Mouse (Mus musculus) limb, embryonic 12.5 days (tissue): ENCODE results near the gene 1520401A03Rik. TPM values are rescaled to one million over a fixed set of nuclear protein-coding genes. Genes with fewer than 3 reads are reported as not detected.

Experiments used
- ATAC-seq: fragments of 200-750 bp; cut with Nextera tagmentation; 2 replicates; pipeline ENCODE4 v1.8.0; 2017; ENCODE audit warnings: low read depth, moderate TSS enrichment; ENCODE audit not compliant: insufficient number of reproducible peaks, insufficient read depth, low FRiP score, low TSS enrichment
- H3K27ac ChIP-seq: fragments of 300-500 bp; sonication (generic); 2 replicates; pipeline ENCODE4 v1.5.1; 2016; ENCODE audit warnings: mild to moderate bottlenecking, moderate library complexity
- H3K27me3 ChIP-seq: fragments of 300-500 bp; sonication (generic); 2 replicates; pipeline ENCODE4 v1.6.1; 2016; ENCODE audit warnings: mild to moderate bottlenecking, moderate library complexity
- H3K36me3 ChIP-seq: fragments of 300-500 bp; sonication (generic); 2 replicates; pipeline ENCODE4 v1.6.1; 2016; ENCODE audit warnings: mild to moderate bottlenecking, moderate library complexity
- H3K4me1 ChIP-seq: fragments of 300-500 bp; sonication (generic); replicated peaks from 2 replicates; pipeline ENCODE4 v1.6.1; 2016
- H3K4me2 ChIP-seq: fragments of 300-500 bp; sonication (generic); 2 replicates; pipeline ENCODE4 v1.6.1; 2016; ENCODE audit warnings: mild to moderate bottlenecking, moderate library complexity
- H3K4me3 ChIP-seq: fragments of 300-500 bp; sonication (generic); replicated peaks from 2 replicates; pipeline ENCODE4 v1.5.1; 2016; ENCODE audit warnings: mild to moderate bottlenecking
- H3K9ac ChIP-seq: fragments of 300-500 bp; sonication (generic); replicated peaks from 2 replicates; pipeline ENCODE4 v1.6.1; 2016; ENCODE audit warnings: mild to moderate bottlenecking, moderate library complexity
- H3K9me3 ChIP-seq: fragments of 300-500 bp; sonication (generic); 2 replicates; pipeline ENCODE4 v1.6.1; 2016; ENCODE audit warnings: mild to moderate bottlenecking, moderate library complexity
- WGBS: fragments of 180-500 bp; shearing (Covaris S2); methylation state at CpG from one replicate; pipeline ENCODE4 v1.1.7; 2016; 5-methylcytosine and 5-hydroxymethylcytosine counted together
- polyA plus RNA-seq: library from polyadenylated mRNA; unstranded; fragments of >200 nt; fragmentation: Nextera tagmentation; extraction: Ambion mirVana; gene quantifications from 2 replicates; pipeline ENCODE4 v1.2.1, GENCODE M21; 2016

The 1520401A03Rik gene
- polyA plus RNA-seq, 1 experiment from 2014 or later: 1.8 TPM

DNA sequence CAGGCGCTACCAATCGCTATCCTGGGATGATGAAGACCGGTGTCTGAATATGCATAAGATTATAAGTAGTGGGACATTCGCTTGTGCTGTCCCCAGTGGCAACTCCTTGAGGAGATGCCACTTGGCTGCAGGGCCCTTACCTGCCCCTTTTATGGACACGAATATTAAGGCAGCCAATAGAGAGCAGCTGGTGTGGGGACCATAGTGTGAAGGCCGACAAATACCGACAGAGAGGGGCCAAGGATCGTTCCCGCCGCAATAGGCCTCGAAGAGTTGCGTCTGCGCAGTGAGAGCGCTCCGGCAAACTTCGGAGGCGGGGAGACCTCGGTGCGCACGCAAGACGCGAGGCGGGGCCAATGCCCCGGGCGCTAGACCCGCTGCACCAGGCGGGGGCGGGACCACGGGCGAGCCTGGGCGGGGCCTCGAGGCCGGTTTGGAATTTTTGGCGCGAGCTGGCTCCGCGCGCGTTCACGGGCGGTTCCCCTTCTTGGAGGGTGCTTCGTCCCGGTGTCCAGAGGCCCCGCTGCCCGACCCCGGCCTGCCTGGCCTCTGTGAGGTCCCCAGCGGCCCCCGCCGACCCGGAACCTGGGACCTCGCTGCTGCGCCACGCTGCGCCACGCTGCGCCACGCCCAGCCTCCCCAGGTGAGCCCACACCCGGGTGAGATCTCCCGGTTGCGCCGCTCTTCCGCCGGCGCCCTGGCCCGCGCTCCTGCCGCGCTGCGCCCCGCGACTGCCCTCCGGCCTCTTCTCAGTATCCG is 3.6 kb upstream of the 1520401A03Rik start, which contains the start of gene Pkmyt1:
Gene Pkmyt1 (plus strand): TSS at position 338 of the 759 bp plus-strand sequence.
- ATAC-seq: peak; percentile 90
- peaks cover 13% of the 10 kb centered on the region for H3K4me1 ChIP-seq
- no peaks in the 10 kb centered on the region for H3K36me3 ChIP-seq
- peak within 1 kb of the TSS; percentile 78 for H3K9ac ChIP-seq
- H3K9me3 ChIP-seq: no peaks in the 10 kb centered on the region
- H3K27ac ChIP-seq: peak within 1 kb of the TSS; percentile 71
- H3K4me2 ChIP-seq: peak within 1 kb of the TSS; percentile 81
- H3K4me3 ChIP-seq: peak within 1 kb of the TSS; percentile 88
- 2% methylated on average over 73 of the region's 73 CpGs for WGBS
- H3K27me3 ChIP-seq: no peaks in the 10 kb centered on the region

DNA sequence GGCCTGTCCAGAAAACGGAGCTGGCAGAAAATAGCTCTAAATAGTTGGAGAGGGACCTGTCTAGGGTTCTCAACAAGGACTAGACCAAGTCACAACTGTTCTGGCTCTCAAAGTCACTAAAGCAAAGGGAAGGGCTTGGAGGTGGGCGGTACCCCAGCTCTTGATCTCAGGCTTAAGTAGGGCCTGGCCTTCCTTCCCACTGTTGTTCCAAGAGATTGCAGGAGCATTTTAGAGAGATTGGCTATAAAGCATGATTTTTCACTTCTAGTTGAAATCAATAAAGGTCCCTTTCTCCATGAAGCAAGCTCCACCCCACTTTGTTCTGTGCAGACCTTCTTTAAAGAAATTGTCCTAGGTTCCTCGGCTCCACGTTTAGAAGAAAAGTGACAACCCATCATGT is 2.9 kb upstream of the 1520401A03Rik start:
- ATAC-seq: no peak
- H3K27me3 ChIP-seq: peaks cover 5% of the 10 kb centered on the region; the same call in 1 of the 2 replicates
- H3K4me1 ChIP-seq: peaks cover 13% of the 10 kb centered on the region
- H3K4me3 ChIP-seq: peak overlapping the region; percentile 88
- peak overlapping the region; percentile 73 for H3K9ac ChIP-seq
- H3K9me3 ChIP-seq: no peaks in the 10 kb centered on the region
- H3K36me3 ChIP-seq: no peaks in the 10 kb centered on the region
- peak overlapping the region; percentile 71 for H3K27ac ChIP-seq
- WGBS: 59% methylated on average over 4 of the region's 4 CpGs
- H3K4me2 ChIP-seq: peak overlapping the region; percentile 81

DNA sequence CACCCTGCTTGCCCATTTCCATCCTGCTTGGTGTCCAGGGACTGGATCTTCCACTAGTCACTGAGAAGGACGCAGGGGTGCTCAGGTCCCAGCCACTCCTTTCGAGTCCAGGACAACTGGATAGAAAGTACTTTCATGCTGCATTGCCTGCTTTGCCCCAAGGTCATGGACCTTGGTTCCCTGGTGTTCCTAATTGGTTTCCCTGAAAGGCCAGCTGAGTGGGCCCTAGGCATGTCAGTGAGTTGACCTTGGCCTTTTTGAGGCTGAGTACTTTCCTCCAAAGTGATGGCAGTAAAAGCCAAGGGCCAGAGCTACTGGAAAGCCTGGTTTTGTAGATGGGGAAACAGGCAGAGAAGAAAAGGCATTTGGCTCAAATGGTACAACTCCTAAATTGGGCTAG is 697 bp downstream of the 1520401A03Rik start:
- ATAC-seq: no peak
- peaks cover 8% of the 10 kb centered on the region for H3K4me1 ChIP-seq
- no peak overlapping the region for H3K9ac ChIP-seq
- H3K36me3 ChIP-seq: no peaks in the 10 kb centered on the region
- no peaks in the 10 kb centered on the region for H3K9me3 ChIP-seq
- no peak overlapping the region for H3K4me3 ChIP-seq
- H3K27me3 ChIP-seq: peaks cover 9% of the 10 kb centered on the region
- H3K4me2 ChIP-seq: no peak overlapping the region
- H3K27ac ChIP-seq: no peak overlapping the region
- WGBS: 87% methylated on average over 2 of the region's 2 CpGs

DNA sequence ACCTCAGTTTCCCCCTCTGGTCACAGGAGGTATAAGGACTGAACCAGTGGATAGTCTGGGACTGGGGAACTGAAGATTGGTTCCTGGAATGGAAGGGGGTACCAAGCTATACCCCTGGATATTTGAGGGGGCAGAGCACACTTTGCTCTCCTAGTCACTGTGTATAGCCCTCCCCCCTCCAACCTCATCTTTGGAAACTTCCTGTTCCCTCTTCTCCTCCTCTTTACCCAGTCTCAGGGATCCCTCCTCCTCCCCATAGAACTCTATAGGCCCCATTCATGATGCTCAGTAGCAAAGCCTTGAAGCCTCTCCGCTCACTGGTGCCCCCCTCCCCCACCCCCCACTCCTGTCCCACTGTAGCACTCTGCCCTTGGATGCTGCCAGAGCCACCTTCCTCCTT is 3.1 kb downstream of the 1520401A03Rik start:
- Histone ChIP-seq H3K4me2 (no peak overlapping the region), H3K36me3 (no peaks in the 10 kb centered on the region), H3K9ac (no peak overlapping the region), H3K9me3 (no peaks in the 10 kb centered on the region), H3K4me1 (no peaks in the 10 kb centered on the region), H3K27ac (no peak overlapping the region), H3K4me3 (no peak overlapping the region), H3K27me3 (peaks cover 10% of the 10 kb centered on the region)
- WGBS: 13% methylated on average over 1 of the region's 1 CpGs
- no peak for ATAC-seq

DNA sequence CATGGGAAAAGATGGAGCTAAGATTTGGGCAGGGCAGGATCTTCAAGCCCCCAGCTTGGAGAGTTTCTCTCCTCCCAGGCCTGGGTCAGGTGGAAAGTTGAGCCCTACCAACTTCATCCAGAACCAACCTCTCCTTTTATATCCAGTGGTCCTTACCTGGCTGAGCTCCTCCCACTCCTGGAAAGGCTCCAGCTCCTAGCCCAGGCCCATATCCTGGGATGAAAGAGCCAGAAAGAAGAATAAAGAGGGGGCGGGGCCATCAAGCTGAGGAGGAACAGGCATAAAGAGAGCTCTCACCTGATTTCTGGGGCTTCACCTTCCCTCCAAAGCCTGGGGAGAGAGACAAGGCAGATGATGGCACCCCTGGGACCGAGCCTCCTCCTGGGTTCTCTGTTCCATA is 5.6 kb downstream of the 1520401A03Rik start:
- H3K36me3 ChIP-seq: no peaks in the 10 kb centered on the region
- 72% methylated on average over 2 of the region's 2 CpGs for WGBS
- no peak for ATAC-seq
- no peak overlapping the region for H3K4me2 ChIP-seq
- no peak overlapping the region for H3K4me3 ChIP-seq
- no peaks in the 10 kb centered on the region for H3K9me3 ChIP-seq
- no peak overlapping the region for H3K27ac ChIP-seq
- H3K27me3 ChIP-seq: peaks cover 10% of the 10 kb centered on the region
- no peaks in the 10 kb centered on the region for H3K4me1 ChIP-seq
- no peak overlapping the region for H3K9ac ChIP-seq

DNA sequence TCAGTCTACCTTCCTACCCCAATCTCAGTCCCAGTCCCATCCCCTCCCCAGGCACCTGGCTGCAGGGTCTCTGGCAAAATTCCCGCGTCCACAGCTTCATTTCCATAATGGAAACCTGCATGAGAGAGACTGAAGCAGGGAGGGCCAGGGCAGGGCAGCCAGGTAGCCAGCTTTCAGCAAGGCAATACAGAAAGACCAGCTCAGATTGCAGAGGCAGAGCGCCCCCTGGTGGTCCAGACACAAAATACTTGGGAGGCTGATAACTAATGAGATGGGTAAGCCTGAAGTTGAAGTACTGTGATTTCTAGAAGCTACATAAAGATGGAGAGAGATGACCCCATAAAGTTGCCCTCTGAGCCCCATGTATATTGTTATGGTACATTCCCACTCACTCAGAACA is 16.4 kb downstream of the 1520401A03Rik start:
- no peaks in the 10 kb centered on the region for H3K36me3 ChIP-seq
- no peaks in the 10 kb centered on the region for H3K9me3 ChIP-seq
- ATAC-seq: no peak
- H3K27me3 ChIP-seq: peaks cover 15% of the 10 kb centered on the region
- H3K27ac ChIP-seq: no peak overlapping the region
- no peak overlapping the region for H3K4me2 ChIP-seq
- 0% methylated on average over 3 of the region's 3 CpGs for WGBS
- H3K4me3 ChIP-seq: no peak overlapping the region
- H3K9ac ChIP-seq: no peak overlapping the region
- 0 out of 2 replicates have a peak, but pooled peaks cover 5% of the 10 kb centered on the region for H3K4me1 ChIP-seq

DNA sequence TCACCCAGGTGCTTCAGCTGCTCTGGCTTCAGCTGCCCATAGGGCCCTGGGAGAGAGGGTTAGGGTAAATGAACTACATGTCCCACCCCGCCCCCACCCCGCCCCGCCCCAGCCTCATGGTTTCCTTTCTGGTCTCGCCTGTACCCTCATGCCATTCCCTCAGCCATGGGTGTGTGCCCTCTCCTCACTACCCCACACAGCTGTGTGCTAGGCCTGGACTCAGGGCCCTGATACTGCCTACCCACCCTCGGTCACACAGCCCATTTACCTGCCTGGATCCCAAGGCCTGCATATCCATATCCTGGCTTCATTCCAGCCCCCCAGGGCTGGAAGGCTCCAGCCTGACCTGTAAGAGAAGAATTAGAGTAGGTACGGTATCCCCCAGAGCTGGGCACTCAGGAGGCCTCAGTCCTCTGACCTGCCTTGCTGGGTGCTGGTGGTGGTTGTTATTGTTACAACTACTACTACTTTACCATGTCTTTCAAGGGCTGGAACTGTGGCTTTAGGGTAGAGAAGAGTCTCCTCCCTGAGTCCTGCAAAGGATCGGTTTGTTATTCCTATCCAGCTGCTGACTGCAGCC is 17.0 kb downstream of the 1520401A03Rik start:
- H3K36me3 ChIP-seq: no peaks in the 10 kb centered on the region
- no peak overlapping the region for H3K9ac ChIP-seq
- ATAC-seq: no peak
- WGBS: 69% methylated on average over 7 of the region's 7 CpGs
- H3K27ac ChIP-seq: no peak overlapping the region
- no peak overlapping the region for H3K4me3 ChIP-seq
- no peak overlapping the region for H3K4me2 ChIP-seq
- 0 out of 2 replicates have a peak, but pooled peaks cover 5% of the 10 kb centered on the region for H3K4me1 ChIP-seq
- no peaks in the 10 kb centered on the region for H3K9me3 ChIP-seq
- peaks cover 21% of the 10 kb centered on the region for H3K27me3 ChIP-seq

DNA sequence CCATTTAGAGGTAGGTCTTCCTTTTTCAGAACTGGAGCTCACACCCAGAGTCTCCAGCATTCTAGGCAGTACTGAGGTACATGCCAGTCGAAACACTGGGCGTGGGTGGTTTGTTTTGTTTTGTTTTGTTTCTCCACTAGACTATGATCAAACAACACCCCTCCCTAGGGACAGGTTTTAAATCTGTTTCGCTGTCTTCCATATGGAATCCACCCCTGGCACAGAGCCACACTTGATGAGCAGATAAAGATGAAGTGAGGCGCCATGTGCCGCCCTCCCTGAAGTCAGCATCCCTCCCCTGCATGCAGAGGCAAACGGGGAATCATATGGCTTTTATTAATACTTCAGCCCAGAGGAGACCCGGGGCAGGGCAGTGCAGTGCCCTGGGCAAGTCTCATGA is 17.8 kb downstream of the 1520401A03Rik start:
- Histone ChIP-seq H3K4me2 (no peak overlapping the region), H3K27me3 (peaks cover 30% of the 10 kb centered on the region), H3K9me3 (no peaks in the 10 kb centered on the region), H3K36me3 (no peaks in the 10 kb centered on the region), H3K9ac (no peak overlapping the region; the same call in 1 of the 2 replicates), H3K4me1 (peaks cover 8% of the 10 kb centered on the region; the same call in 1 of the 2 replicates), H3K4me3 (no peak overlapping the region), H3K27ac (no peak overlapping the region)
- WGBS: 44% methylated on average over 7 of the region's 7 CpGs
- ATAC-seq: no peak

DNA sequence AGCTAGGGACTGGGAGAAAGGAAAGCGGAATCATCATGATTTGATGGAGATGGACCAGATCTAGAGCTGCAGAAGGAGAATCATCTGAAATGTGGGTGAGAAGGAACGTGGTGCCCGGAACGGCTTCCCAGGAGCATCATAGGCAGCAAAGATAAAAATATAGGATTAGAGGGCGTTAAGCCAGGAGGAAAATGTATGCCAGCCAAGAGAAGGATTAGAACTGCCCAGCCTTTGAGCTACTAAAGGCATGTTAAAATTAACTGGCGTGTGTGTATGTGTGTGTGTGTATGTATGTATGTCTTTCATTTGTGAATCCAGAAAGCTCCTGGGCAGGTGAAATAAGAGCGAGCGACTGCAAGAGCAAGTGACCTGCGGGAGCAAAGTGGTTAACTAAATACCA is 19.3 kb downstream of the 1520401A03Rik start:
- Histone ChIP-seq H3K27ac (no peak overlapping the region), H3K9ac (no peak overlapping the region), H3K27me3 (peaks cover 44% of the 10 kb centered on the region), H3K4me1 (peaks cover 16% of the 10 kb centered on the region), H3K4me2 (no peak overlapping the region), H3K36me3 (no peaks in the 10 kb centered on the region), H3K4me3 (no peak overlapping the region), H3K9me3 (no peaks in the 10 kb centered on the region)
- 83% methylated on average over 9 of the region's 9 CpGs for WGBS
- no peak for ATAC-seq

DNA sequence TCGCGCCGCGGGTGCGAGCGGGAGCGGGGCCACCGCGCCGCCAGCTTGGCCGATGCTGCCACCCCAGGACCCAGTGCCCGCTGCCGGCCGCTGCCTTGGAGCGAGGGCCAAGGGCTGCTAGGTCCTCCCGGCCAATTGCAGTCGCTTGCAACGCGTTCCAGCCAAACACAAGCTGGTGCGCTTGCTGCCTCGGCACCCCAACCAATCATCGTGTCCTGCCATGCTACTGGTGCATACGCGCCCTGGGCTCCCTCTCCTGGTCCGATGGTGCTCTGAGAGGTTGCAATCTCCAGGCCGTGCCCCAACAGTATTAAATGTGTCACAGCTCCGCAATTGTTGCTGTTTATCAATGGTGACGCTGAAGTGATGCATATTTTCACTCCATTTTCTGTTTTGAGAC is 22.5 kb downstream of the 1520401A03Rik start:
- ATAC-seq: peak; percentile 81
- H3K27me3 ChIP-seq: peaks cover 43% of the 10 kb centered on the region
- peak overlapping the region; percentile 58 for H3K9ac ChIP-seq

DNA sequence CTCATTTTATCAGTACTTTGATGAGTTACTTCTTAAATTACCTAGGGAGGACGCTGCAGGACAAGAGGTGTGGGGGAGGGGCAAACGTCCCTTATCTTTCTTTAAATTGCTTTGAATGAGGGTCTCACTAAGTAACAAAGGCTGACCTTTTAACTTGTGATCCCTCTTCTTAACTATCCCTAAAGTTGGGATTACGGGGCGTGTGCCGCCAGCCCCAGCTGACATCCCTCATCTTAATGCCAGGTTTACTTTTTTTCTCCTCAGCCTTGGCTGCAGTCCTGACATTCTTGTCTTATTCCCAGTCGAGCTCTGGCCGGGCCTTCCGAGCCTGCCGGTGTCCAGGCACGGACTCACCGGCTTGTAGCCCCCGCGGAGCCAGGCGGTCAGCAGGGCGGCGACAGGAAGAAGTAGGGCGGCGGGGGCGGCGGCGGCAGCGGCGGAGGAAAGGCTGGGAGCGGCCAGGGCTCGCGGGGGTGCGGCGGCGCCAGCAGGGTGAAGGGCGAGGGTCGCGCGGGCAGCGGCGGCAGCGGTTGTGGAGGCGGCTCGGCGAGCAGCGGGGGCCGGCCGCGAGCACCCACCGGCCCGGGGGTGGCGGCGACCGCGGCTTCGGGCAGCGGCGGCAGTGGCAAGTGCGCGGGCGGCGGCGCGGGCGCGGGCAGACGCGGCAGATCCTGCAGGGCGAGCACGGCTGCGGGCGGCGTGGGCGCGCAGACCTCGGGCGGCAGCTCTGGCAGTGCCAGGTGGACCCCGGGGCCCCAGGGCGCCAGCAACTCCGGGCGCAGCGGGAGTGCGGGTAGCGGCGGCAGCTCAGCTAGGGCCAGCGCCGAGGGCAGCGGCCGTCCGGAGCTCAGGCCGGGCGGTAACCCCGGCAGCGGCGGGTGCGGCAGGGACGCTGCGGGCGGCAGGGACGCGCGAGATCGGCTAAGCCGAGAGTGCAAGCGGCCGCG is 23.2 kb downstream of the 1520401A03Rik start:
- H3K27ac ChIP-seq: no peak overlapping the region
- peak overlapping the region; percentile 63 for H3K4me3 ChIP-seq
- 0 out of 2 replicates have a peak, but pooled peaks have one; percentile 18 for ATAC-seq
- H3K9me3 ChIP-seq: no peaks in the 10 kb centered on the region
- under 1% methylated on average over 97 of the region's 101 CpGs for WGBS
- peak overlapping the region; percentile 58 for H3K9ac ChIP-seq
- peaks cover 43% of the 10 kb centered on the region for H3K27me3 ChIP-seq
- H3K36me3 ChIP-seq: no peaks in the 10 kb centered on the region
- H3K4me2 ChIP-seq: peak overlapping the region; percentile 100
- H3K4me1 ChIP-seq: peaks cover 27% of the 10 kb centered on the region

More for the DNA sequence above, 22.5 kb downstream of the 1520401A03Rik start:
- H3K9me3 ChIP-seq: no peaks in the 10 kb centered on the region
- H3K27ac ChIP-seq: no peak overlapping the region
- H3K4me3 ChIP-seq: peak overlapping the region; percentile 63
- no peaks in the 10 kb centered on the region for H3K36me3 ChIP-seq
- peaks cover 24% of the 10 kb centered on the region for H3K4me1 ChIP-seq
- H3K4me2 ChIP-seq: peak overlapping the region; percentile 100
- 0% methylated on average over 17 of the region's 28 CpGs for WGBS
